Mouse (Mus musculus): ENCODE measurements around the gene Adm2.

DNA sequence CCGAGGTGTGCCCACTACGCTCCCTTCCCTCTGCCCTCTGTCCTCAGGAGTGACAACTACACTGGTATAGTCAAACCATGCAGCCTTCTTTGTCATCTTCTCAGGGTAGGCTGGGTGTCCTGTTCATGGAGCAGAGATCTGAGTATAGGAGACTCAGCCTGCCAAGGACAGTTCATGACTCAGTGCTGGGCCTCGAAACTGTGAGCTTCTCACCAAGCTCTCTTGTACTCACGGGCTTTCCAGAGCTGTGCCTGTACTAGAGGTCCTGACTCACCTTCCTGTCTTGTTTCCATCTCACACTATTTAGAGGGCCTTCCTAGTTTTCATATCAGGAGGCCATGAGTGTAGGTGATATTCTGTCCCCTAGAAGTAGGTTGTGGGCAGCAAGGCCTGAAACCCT, 45.2 kb upstream of the Adm2 start:
- TF ChIP-seq CTCF (conservative IDR thresholded peaks at IDR 0.05; ENCODE audit: low read length) = no peak
- TF ChIP-seq POU5F1 (IDR thresholded peaks at IDR 0.05; ENCODE audit: borderline replicate concordance, low read length) = no peak

Data from E14TG2a.4 (cell line).